Mouse (Mus musculus): ENCODE data around the gene Ccl21b. TPM values are rescaled to one million over a fixed set of nuclear protein-coding genes. Genes with fewer than 3 reads are reported as not detected.

The Ccl21b gene
- not detected for polyA plus RNA-seq (2015; fragmentation: Illumina TruSeq; extraction: RNeasy Lipid Tissue Mini Kit (QIAGEN cat#74804); ENCODE audit: insufficient read depth, low read depth, low replicate concordance)

GRCm38 (mm10) chr4:42255467-42255866 lies at the start of gene Ccl21b:
Ccl21b (plus strand) TSS chr4:42255767.

GRCm38 (mm10) chr4:42240339-42240738 lies 15.2 kb upstream of the Ccl21b start, which contains the start of gene Gm10600:
Gm10600 (plus strand) TSS chr4:42240639.

GRCm38 (mm10) chr4:42293967-42294366 lies 38.4 kb downstream of the Ccl21b start, which contains the start of gene Gm21953:
Gm21953 (plus strand) TSS chr4:42294267.

Other genes with a start within 250 kb of the Ccl21b start
- not detected for gene Gm21093, start 221.0 kb upstream of the Ccl21b start, polyA plus RNA-seq (2015; fragmentation: Illumina TruSeq; extraction: RNeasy Lipid Tissue Mini Kit (QIAGEN cat#74804); ENCODE audit: insufficient read depth, low read depth, low replicate concordance)
- gene Gm3893, start 164.6 kb upstream of the Ccl21b start, polyA plus RNA-seq (2015; fragmentation: Illumina TruSeq; extraction: RNeasy Lipid Tissue Mini Kit (QIAGEN cat#74804); ENCODE audit: insufficient read depth, low read depth, low replicate concordance) = not detected
- not detected for gene Gm13304, start 140.9 kb upstream of the Ccl21b start, polyA plus RNA-seq (2015; fragmentation: Illumina TruSeq; extraction: RNeasy Lipid Tissue Mini Kit (QIAGEN cat#74804); ENCODE audit: insufficient read depth, low read depth, low replicate concordance)
- not detected for gene Gm13306, start 102.3 kb upstream of the Ccl21b start, polyA plus RNA-seq (2015; fragmentation: Illumina TruSeq; extraction: RNeasy Lipid Tissue Mini Kit (QIAGEN cat#74804); ENCODE audit: insufficient read depth, low read depth, low replicate concordance)
- gene Gm13305, start 87.2 kb upstream of the Ccl21b start, polyA plus RNA-seq (2015; fragmentation: Illumina TruSeq; extraction: RNeasy Lipid Tissue Mini Kit (QIAGEN cat#74804); ENCODE audit: insufficient read depth, low read depth, low replicate concordance) = not detected
- gene Gm10600, start 15.1 kb upstream of the Ccl21b start, polyA plus RNA-seq (2015; fragmentation: Illumina TruSeq; extraction: RNeasy Lipid Tissue Mini Kit (QIAGEN cat#74804); ENCODE audit: insufficient read depth, low read depth, low replicate concordance) = 0.46 TPM
- gene Gm21953, start 38.5 kb downstream of the Ccl21b start, polyA plus RNA-seq (2015; fragmentation: Illumina TruSeq; extraction: RNeasy Lipid Tissue Mini Kit (QIAGEN cat#74804); ENCODE audit: insufficient read depth, low read depth, low replicate concordance) = not detected
- not detected for gene Fam205a3, start 62.6 kb downstream of the Ccl21b start, polyA plus RNA-seq (2015; fragmentation: Illumina TruSeq; extraction: RNeasy Lipid Tissue Mini Kit (QIAGEN cat#74804); ENCODE audit: insufficient read depth, low read depth, low replicate concordance)
- not detected for gene Gm21586, start 183.6 kb downstream of the Ccl21b start, polyA plus RNA-seq (2015; fragmentation: Illumina TruSeq; extraction: RNeasy Lipid Tissue Mini Kit (QIAGEN cat#74804); ENCODE audit: insufficient read depth, low read depth, low replicate concordance)
- not detected for gene Gm2163, start 211.0 kb downstream of the Ccl21b start, polyA plus RNA-seq (2015; fragmentation: Illumina TruSeq; extraction: RNeasy Lipid Tissue Mini Kit (QIAGEN cat#74804); ENCODE audit: insufficient read depth, low read depth, low replicate concordance)

All from pancreas, adult 10 weeks (tissue).